ENCODE assay signal across 9 mouse cellular contexts in genomic region chr6:48742422-48743351, GRCm38 (mm10). TPM values are rescaled to one million over a fixed set of nuclear protein-coding genes. Genes with fewer than 3 reads are reported as not detected.
DNase-seq lines count a peak whose midpoint lies in the region; ATAC-seq and TF ChIP-seq lines count a peak whose summit lies in the region.
"Had no signal": no experiment of that assay in that cellular context is flagged by ENCODE, and none has a peak within 500 bp of the region (broad histone marks: within the 10 kb centered on the region; RNA-seq: fewer than 3 reads in every experiment).

No protein-coding gene starts in this region.

- peaks cover 29% of the 10 kb centered on the region for H3K27me3 ChIP-seq in heart, embryonic 14.5 days (ENCODE audit: control insufficient read depth, insufficient read depth, low read length)
- H3K27me3 ChIP-seq in midbrain, embryonic 13.5 days = peaks cover 30% of the 10 kb centered on the region

- TF ChIP-seq CTCF in layer of hippocampus, adult 2 months (conservative IDR thresholded peaks at IDR 0.05) = no peak

- H3K4me1 ChIP-seq in heart, embryonic 14.5 days (ENCODE audit: control insufficient read depth in 2 of 2, insufficient read depth in 2 of 2, low read length in 2 of 2) = peaks cover 0 to 4% of the 10 kb centered on the region in 2 experiments; a peak in 2 of 4 replicates
- peaks cover 9% of the 10 kb centered on the region for H3K4me1 ChIP-seq in midbrain, embryonic 13.5 days (replicated peaks)

- peak overlapping the region; percentile 9; the same call in 1 of the 2 replicates for H3K9ac ChIP-seq in heart, embryonic 14.5 days (ENCODE audit: low read length)
- H3K9ac ChIP-seq in midbrain, embryonic 13.5 days (replicated peaks) = peak overlapping the region; percentile 63

- ATAC-seq in heart, embryonic 14.5 days (ENCODE audit: insufficient number of reproducible peaks, insufficient read depth, low FRiP score, low read depth) = no peak
- ATAC-seq in midbrain, embryonic 13.5 days = peak; percentile 74

- peak overlapping the region; percentile 43; the same call in 1 of the 2 replicates for H3K27ac ChIP-seq in layer of hippocampus, adult 2 months
- H3K27ac ChIP-seq in heart, embryonic 14.5 days (replicated peaks in 1 of 2; ENCODE audit: control insufficient read depth in 1 of 2, insufficient read depth in 1 of 2, low read depth in 2 of 2, low read length in 2 of 2) = no peak overlapping the region
- no peak overlapping the region for H3K27ac ChIP-seq in midbrain, embryonic 13.5 days

- no peaks in the 10 kb centered on the region for H3K36me3 ChIP-seq in heart, embryonic 14.5 days (ENCODE audit: control insufficient read depth, insufficient read depth, low read length)
- H3K36me3 ChIP-seq in midbrain, embryonic 13.5 days = no peaks in the 10 kb centered on the region

- DNase-seq in layer of hippocampus, adult 2 months (ENCODE audit: low spot score in 2 of 2) = no peak
- DNase-seq in layer of hippocampus, adult 9-10 months (ENCODE audit: low spot score) = no peak
- peak; percentile 39 to 65 for DNase-seq in adrenal gland, postnatal 36 days
- DNase-seq in kidney, postnatal 14 days = peak; percentile 89
- no peak for DNase-seq in gastrocnemius, adult 8-10 months (ENCODE audit: low spot score in 2 of 2)
- no peak for DNase-seq in T-cell, adult 2 months (ENCODE audit: low spot score)

- peak overlapping the region; percentile 59 for H3K4me3 ChIP-seq in layer of hippocampus, adult 2 months
- peak overlapping the region; percentile 25 to 41 for H3K4me3 ChIP-seq in heart, embryonic 14.5 days (ENCODE audit: control insufficient read depth in 1 of 2, insufficient read depth in 1 of 2, low read depth in 1 of 2, low read length in 2 of 2)
- H3K4me3 ChIP-seq in midbrain, embryonic 13.5 days (replicated peaks) = peak overlapping the region; percentile 51

- H3K9me3 ChIP-seq in heart, embryonic 14.5 days (ENCODE audit: control insufficient read depth, low read length) = no peaks in the 10 kb centered on the region
- H3K9me3 ChIP-seq in midbrain, embryonic 13.5 days = no peaks in the 10 kb centered on the region

- 14% methylated on average over 52 of the region's 52 CpGs for WGBS in heart, embryonic 14.5 days
- 2% methylated on average over 52 of the region's 52 CpGs for WGBS in midbrain, embryonic 13.5 days

- H3K4me2 ChIP-seq in heart, embryonic 14.5 days (ENCODE audit: low read length) = peak overlapping the region; percentile 69
- peak overlapping the region; percentile 72 for H3K4me2 ChIP-seq in midbrain, embryonic 13.5 days (replicated peaks)

RNA-seq across cellular contexts. Expression of gene Gimap5, which starts 3.3 kb away (rescaled TPM):
- 1 to 10 TPM in 1 of 2 experiments, under 1 TPM in 1; 0.74 to 1.5 TPM for total RNA-seq in layer of hippocampus, adult 2 months (2021)
- 10 to 100 TPM; 13.3 to 18.2 TPM for total RNA-seq in adrenal gland, postnatal 36 days (2021)
- polyA plus RNA-seq in heart, embryonic 14.5 days (2014; fragmentation: Nextera tagmentation; extraction: Ambion mirVana) = 6.8 and 8.7 TPM in 2 replicates
- polyA plus RNA-seq in midbrain, embryonic 13.5 days (2015; fragmentation: Nextera tagmentation; extraction: Ambion mirVana) = 0.94 and 0.98 TPM in 2 replicates
- total RNA-seq in gastrocnemius, adult 8-10 months (2022) = 1 to 10 TPM in 3 of 4 experiments, under 1 TPM in 1; 0.82 to 1.5 (median 1.2) TPM

RNA-seq across cellular contexts. Expression of gene Gimap1, which starts 3.8 kb away (rescaled TPM):
- total RNA-seq in layer of hippocampus, adult 2 months (2021) = 1 to 10 TPM; 1.5 to 3.9 TPM
- total RNA-seq in adrenal gland, postnatal 36 days (2021) = 10 to 100 TPM; 10.8 to 15.4 TPM
- polyA plus RNA-seq in heart, embryonic 14.5 days (2014; fragmentation: Nextera tagmentation; extraction: Ambion mirVana) = 26.1 and 27.5 TPM in 2 replicates
- 3.0 and 5.2 TPM in 2 replicates for polyA plus RNA-seq in midbrain, embryonic 13.5 days (2015; fragmentation: Nextera tagmentation; extraction: Ambion mirVana)
- total RNA-seq in gastrocnemius, adult 8-10 months (2022) = 1 to 10 TPM; 1.5 to 3.1 (median 2.2) TPM

RNA-seq across cellular contexts. Expression of gene Gimap7, which starts 24.3 kb away (rescaled TPM):
- total RNA-seq in layer of hippocampus, adult 2 months (2021) = not detected
- under 1 TPM in 1 of 2 experiments, not detected in 1; 0.53 TPM for total RNA-seq in adrenal gland, postnatal 36 days (2021)
- polyA plus RNA-seq in heart, embryonic 14.5 days (2014; fragmentation: Nextera tagmentation; extraction: Ambion mirVana) = not detected in 2 replicates
- polyA plus RNA-seq in midbrain, embryonic 13.5 days (2015; fragmentation: Nextera tagmentation; extraction: Ambion mirVana) = not detected in 2 replicates
- not detected for total RNA-seq in gastrocnemius, adult 8-10 months (2022)
- total RNA-seq: left cerebral cortex, postnatal 36 days had no signal

RNA-seq across cellular contexts. Expression of gene Gm28053, which starts 24.3 kb away (rescaled TPM):
- total RNA-seq in layer of hippocampus, adult 2 months (2021) = not detected
- total RNA-seq in adrenal gland, postnatal 36 days (2021) = 1 to 10 TPM; 2.9 to 3.3 TPM
- polyA plus RNA-seq in heart, embryonic 14.5 days (2014; fragmentation: Nextera tagmentation; extraction: Ambion mirVana) = 3.3 and 5.1 TPM in 2 replicates
- not detected in 2 replicates for polyA plus RNA-seq in midbrain, embryonic 13.5 days (2015; fragmentation: Nextera tagmentation; extraction: Ambion mirVana)
- 1 to 10 TPM in 3 of 4 experiments, not detected in 1; 1.2 to 2.4 (median 1.4) TPM for total RNA-seq in gastrocnemius, adult 8-10 months (2022)
- total RNA-seq: left cerebral cortex, postnatal 36 days had no signal

RNA-seq across cellular contexts. Expression of gene Gimap3, which starts 28.0 kb away (rescaled TPM):
- total RNA-seq in layer of hippocampus, adult 2 months (2021) = not detected
- 1 to 10 TPM; 2.9 to 8.5 TPM for total RNA-seq in adrenal gland, postnatal 36 days (2021)
- not detected in 2 replicates for polyA plus RNA-seq in heart, embryonic 14.5 days (2014; fragmentation: Nextera tagmentation; extraction: Ambion mirVana)
- not detected in 2 replicates for polyA plus RNA-seq in midbrain, embryonic 13.5 days (2015; fragmentation: Nextera tagmentation; extraction: Ambion mirVana)
- not detected for total RNA-seq in gastrocnemius, adult 8-10 months (2022)
- total RNA-seq: left cerebral cortex, postnatal 36 days had no signal

Comparison
In these comparisons a context has a peak if more than half of its experiments do, and no peak if none do; other contexts are left out.
1. DNase-seq: peak in adrenal gland, postnatal 36 days (2 of 2) and kidney, postnatal 14 days (single experiment); none in layer of hippocampus, adult 2 months (0 of 2), layer of hippocampus, adult 9-10 months (single experiment), gastrocnemius, adult 8-10 months (0 of 2) and T-cell, adult 2 months (single experiment).
2. RNA of gene Gimap5, which starts 3.3 kb away (total RNA-seq): 13.3 to 18.2 TPM in adrenal gland, postnatal 36 days; 0.74 to 1.5 TPM in layer of hippocampus, adult 2 months and 0.82 to 1.5 TPM in gastrocnemius, adult 8-10 months; every median in the first group is over 4 times any median in the second.
3. Peak in every context shown above with its lines, with median percentiles within 50 percentile points of each other: H3K4me3 ChIP-seq.